Mouse (Mus musculus): ENCODE data around the gene Zfp14.
A peak's percentile ranks its signal among the peaks of the same experiment; 100 is the strongest.

Zfp14 gene

GRCm38 (mm10) chr7:30050882-30051548 is at the start of gene Zfp14:
Gene Zfp14 (minus strand): TSS chr7:30051380.
- peak; percentile 74 for DNase-seq (ENCODE audit: low read depth)

- no peak for DNase-seq (ENCODE audit: low read depth)
Observed at GRCm38 (mm10) chr7:30099297-30099696, 48.1 kb upstream of the Zfp14 start.

- no peak for DNase-seq (ENCODE audit: low read depth)
Observed at GRCm38 (mm10) chr7:30095551-30096125, 44.5 kb upstream of the Zfp14 start.

- peak; percentile 90 for DNase-seq (ENCODE audit: low read depth)
Observed at GRCm38 (mm10) chr7:30094646-30095429, 43.7 kb upstream of the Zfp14 start, which contains the start of gene Zfp260. Gene Zfp260 (plus strand): TSS chr7:30094777.

- DNase-seq (ENCODE audit: low read depth) = no peak
Observed at GRCm38 (mm10) chr7:30093918-30094415, 42.8 kb upstream of the Zfp14 start.

- DNase-seq (ENCODE audit: low read depth) = no peak
Observed at GRCm38 (mm10) chr7:30092666-30093065, 41.5 kb upstream of the Zfp14 start.

GRCm38 (mm10) chr7:30090970-30091585 is 39.9 kb upstream of the Zfp14 start:
- peak; percentile 41 for DNase-seq (ENCODE audit: low read depth)

- DNase-seq (ENCODE audit: low read depth) = peak; percentile 99
Observed at GRCm38 (mm10) chr7:30090092-30090969, 39.2 kb upstream of the Zfp14 start, which contains the start of the genes Gm26920 and Zfp566. Gene Gm26920 (minus strand): TSS chr7:30090410. Gene Zfp566 (minus strand): TSS chr7:30090527.

- DNase-seq (ENCODE audit: low read depth) = no peak
Observed at GRCm38 (mm10) chr7:30089405-30089804, 38.2 kb upstream of the Zfp14 start.

- peak; percentile 67 for DNase-seq (ENCODE audit: low read depth)
Observed at GRCm38 (mm10) chr7:30086524-30086923, 35.3 kb upstream of the Zfp14 start.

GRCm38 (mm10) chr7:30072146-30073028 is 21.2 kb upstream of the Zfp14 start, which contains the start of gene Zfp82:
Gene Zfp82 (minus strand): TSS chr7:30072900.
- DNase-seq (ENCODE audit: low read depth) = peak; percentile 42

- no peak for DNase-seq (ENCODE audit: low read depth)
Observed at GRCm38 (mm10) chr7:30064622-30065021, 13.4 kb upstream of the Zfp14 start.

GRCm38 (mm10) chr7:30062478-30062877 is 11.3 kb upstream of the Zfp14 start:
- no peak for DNase-seq (ENCODE audit: low read depth)

- DNase-seq (ENCODE audit: low read depth) = no peak
Observed at GRCm38 (mm10) chr7:30060341-30060740, 9.2 kb upstream of the Zfp14 start.

- DNase-seq (ENCODE audit: low read depth) = no peak
Observed at GRCm38 (mm10) chr7:30053591-30053990, 2.4 kb upstream of the Zfp14 start.

- DNase-seq (ENCODE audit: low read depth) = no peak
Observed at GRCm38 (mm10) chr7:30048126-30048525, 3.1 kb downstream of the Zfp14 start.

GRCm38 (mm10) chr7:30044354-30044753 is 6.8 kb downstream of the Zfp14 start:
- DNase-seq (ENCODE audit: low read depth) = no peak

- no peak for DNase-seq (ENCODE audit: low read depth)
Observed at GRCm38 (mm10) chr7:30034331-30034730, 16.8 kb downstream of the Zfp14 start.

GRCm38 (mm10) chr7:30031379-30031778 is 19.8 kb downstream of the Zfp14 start:
- no peak for DNase-seq (ENCODE audit: low read depth)

- no peak for DNase-seq (ENCODE audit: low read depth)
Observed at GRCm38 (mm10) chr7:30030677-30031076, 20.5 kb downstream of the Zfp14 start.
